Mouse (Mus musculus): ENCODE measurements around the gene Ubp1. TPM values are rescaled to one million over a fixed set of nuclear protein-coding genes. Genes with fewer than 3 reads are reported as not detected.
"Not testable (repeated sequence)": the region's sequence is repeated elsewhere in the genome, so short reads cannot be mapped to it uniquely, and the experiment has no call there.

Gene Ubp1
- 51.7 and 52.5 TPM in 2 replicates for polyA plus RNA-seq (2014; fragmentation: Nextera tagmentation; extraction: Ambion mirVana)

- no peaks in the 10 kb centered on the region for H3K9me3 ChIP-seq (ENCODE audit: control insufficient read depth, low read length)
- peaks cover 6% of the 10 kb centered on the region; the same call in 1 of the 2 replicates for H3K4me1 ChIP-seq (replicated peaks; ENCODE audit: control insufficient read depth, insufficient read depth, low read length)
- H3K36me3 ChIP-seq (ENCODE audit: control insufficient read depth, insufficient read depth, low read length), result no peaks in the 10 kb centered on the region
- peak within 1 kb of the TSS; percentile 87 for H3K9ac ChIP-seq (ENCODE audit: low read length)
- H3K4me2 ChIP-seq (ENCODE audit: low read depth, low read length, severe bottlenecking), result peak within 1 kb of the TSS; percentile 86
- peak within 1 kb of the TSS; percentile 80 for H3K27ac ChIP-seq (ENCODE audit: low read depth, low read length)
- peak within 1 kb of the TSS; percentile 99 for H3K4me3 ChIP-seq (ENCODE audit: low read depth, low read length)
- peak; percentile 98 for ATAC-seq (replicated peaks; ENCODE audit: low FRiP score)
- 1% methylated on average over 47 of the region's 86 CpGs for WGBS
- peak; percentile 97 for DNase-seq (ENCODE audit: low spot score)
- H3K27me3 ChIP-seq (ENCODE audit: control insufficient read depth, insufficient read depth, low read length), result no peaks in the 10 kb centered on the region
These were observed at the start of gene Ubp1 for GRCm38 (mm10) chr9:113930534-113931374. Gene Ubp1, plus strand, starts transcription at chr9:113930934.

DNA sequence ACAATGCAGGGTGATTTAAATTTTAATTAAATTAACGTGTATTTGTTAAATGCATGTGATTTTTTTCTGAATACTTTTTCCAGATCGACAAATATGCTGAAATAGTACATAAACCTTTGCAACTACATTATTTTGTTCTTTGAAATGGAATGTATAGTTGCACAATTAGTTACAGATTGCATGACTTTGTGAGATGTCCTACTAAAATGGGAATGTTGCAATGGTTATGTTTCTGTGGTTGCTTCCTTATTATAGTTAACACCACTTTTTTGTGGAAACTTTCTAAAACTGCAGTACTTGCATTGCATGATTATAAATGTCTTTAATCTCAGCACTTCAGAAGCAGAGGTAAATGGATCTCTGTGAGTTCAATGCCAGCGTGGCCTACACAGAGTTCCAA is 35.8 kb upstream of the Ubp1 start:
- Histone ChIP-seq H3K9ac (ENCODE audit: low read length) (no peak overlapping the region), H3K4me3 (ENCODE audit: low read depth, low read length) (no peak overlapping the region), H3K4me2 (ENCODE audit: low read depth, low read length, severe bottlenecking) (no peak overlapping the region), H3K36me3 (ENCODE audit: control insufficient read depth, insufficient read depth, low read length) (no peaks in the 10 kb centered on the region; the same call in 1 of the 2 replicates), H3K27me3 (ENCODE audit: control insufficient read depth, insufficient read depth, low read length) (no peaks in the 10 kb centered on the region), H3K4me1 (replicated peaks; ENCODE audit: control insufficient read depth, insufficient read depth, low read length) (no peaks in the 10 kb centered on the region), H3K27ac (ENCODE audit: low read depth, low read length) (no peak overlapping the region), H3K9me3 (ENCODE audit: control insufficient read depth, low read length) (no peaks in the 10 kb centered on the region)
- 93% methylated on average over 3 of the region's 3 CpGs for WGBS
- ATAC-seq (replicated peaks; ENCODE audit: low FRiP score) (no peak), DNase-seq (ENCODE audit: low spot score) (no peak)

DNA sequence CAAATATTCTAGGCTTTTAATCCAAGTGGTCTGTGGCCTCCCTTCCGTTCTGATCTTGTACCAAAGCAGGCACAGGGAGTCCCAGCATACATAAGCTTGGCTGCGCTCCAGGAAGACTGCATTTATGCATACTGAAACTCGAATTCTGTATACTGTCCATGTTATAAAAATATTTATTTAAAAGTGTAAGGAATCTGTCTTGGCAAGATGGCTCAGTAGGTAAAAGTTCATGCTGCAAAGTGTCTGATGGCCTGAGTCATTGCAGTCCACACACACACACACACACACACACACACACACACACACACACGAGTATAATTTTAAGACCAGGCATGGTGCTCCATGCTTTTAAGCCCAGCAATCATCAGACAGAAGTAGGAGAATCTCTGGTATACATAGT is 27.6 kb upstream of the Ubp1 start:
- Histone ChIP-seq H3K9me3 (ENCODE audit: control insufficient read depth, low read length) (no peaks in the 10 kb centered on the region), H3K9ac (ENCODE audit: low read length) (no peak overlapping the region), H3K4me3 (ENCODE audit: low read depth, low read length) (no peak overlapping the region), H3K27ac (ENCODE audit: low read depth, low read length) (no peak overlapping the region), H3K27me3 (ENCODE audit: control insufficient read depth, insufficient read depth, low read length) (no peaks in the 10 kb centered on the region), H3K36me3 (ENCODE audit: control insufficient read depth, insufficient read depth, low read length) (no peaks in the 10 kb centered on the region; the same call in 1 of the 2 replicates), H3K4me2 (ENCODE audit: low read depth, low read length, severe bottlenecking) (no peak overlapping the region), H3K4me1 (replicated peaks; ENCODE audit: control insufficient read depth, insufficient read depth, low read length) (no peaks in the 10 kb centered on the region)
- DNase-seq (ENCODE audit: low spot score), result no peak
- 87% methylated on average over 4 of the region's 4 CpGs for WGBS
- ATAC-seq (replicated peaks; ENCODE audit: low FRiP score), result no peak

DNA sequence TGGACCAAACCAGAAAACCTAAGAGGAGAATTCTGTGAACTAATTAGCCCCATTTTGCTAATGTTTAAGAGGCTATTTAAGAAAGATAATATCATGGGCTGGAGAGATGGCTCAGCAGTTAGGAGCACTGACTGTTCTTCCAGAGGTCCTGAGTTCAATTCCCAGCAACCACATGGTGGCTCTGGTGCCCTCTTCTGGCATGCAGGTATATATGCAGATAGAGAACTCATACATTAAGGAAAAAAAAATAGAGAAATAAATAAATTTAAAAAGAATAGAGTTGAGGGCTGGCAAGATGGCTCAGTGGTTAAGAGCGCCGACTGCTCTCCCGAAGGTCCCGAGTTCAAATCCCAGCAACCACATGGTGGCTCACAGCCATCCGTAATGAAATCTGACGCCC is 26.4 kb upstream of the Ubp1 start:
- not testable (repeated sequence) for H3K4me2 ChIP-seq (ENCODE audit: low read depth, low read length, severe bottlenecking); H3K9ac ChIP-seq (ENCODE audit: low read length); DNase-seq (ENCODE audit: low spot score); ATAC-seq (replicated peaks; ENCODE audit: low FRiP score); H3K27ac ChIP-seq (ENCODE audit: low read depth, low read length); H3K27me3 ChIP-seq (ENCODE audit: control insufficient read depth, insufficient read depth, low read length); H3K4me1 ChIP-seq (replicated peaks; ENCODE audit: control insufficient read depth, insufficient read depth, low read length); H3K36me3 ChIP-seq (ENCODE audit: control insufficient read depth, insufficient read depth, low read length); H3K4me3 ChIP-seq (ENCODE audit: low read depth, low read length); H3K9me3 ChIP-seq (ENCODE audit: control insufficient read depth, low read length)
- 96% methylated on average over 6 of the region's 6 CpGs for WGBS

DNA sequence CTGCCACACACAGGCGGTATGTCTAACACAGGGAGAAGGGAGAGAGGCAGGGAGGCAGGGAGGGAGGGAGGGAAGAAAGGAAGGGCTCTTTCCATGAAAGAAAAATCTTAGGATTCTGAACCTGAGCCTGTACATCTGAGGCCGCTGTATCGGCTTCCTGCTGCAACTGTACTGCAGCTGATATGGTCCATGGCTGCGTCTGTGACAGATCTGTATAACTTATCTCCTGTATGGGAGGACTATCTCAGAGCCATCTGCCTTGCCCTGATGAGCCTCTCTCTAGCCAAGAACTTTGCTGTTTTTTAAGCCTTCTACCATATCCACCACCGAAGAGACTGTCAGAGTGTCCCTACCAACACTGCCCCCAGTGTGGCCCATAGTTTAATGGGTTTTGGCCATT is 14.9 kb upstream of the Ubp1 start:
- no peak overlapping the region for H3K4me3 ChIP-seq (ENCODE audit: low read depth, low read length)
- no peak overlapping the region for H3K9ac ChIP-seq (ENCODE audit: low read length)
- DNase-seq (ENCODE audit: low spot score) (no peak), ATAC-seq (replicated peaks; ENCODE audit: low FRiP score) (no peak)
- H3K36me3 ChIP-seq (ENCODE audit: control insufficient read depth, insufficient read depth, low read length), result peaks cover 2% of the 10 kb centered on the region; the same call in 1 of the 2 replicates
- H3K27me3 ChIP-seq (ENCODE audit: control insufficient read depth, insufficient read depth, low read length), result no peaks in the 10 kb centered on the region
- no peaks in the 10 kb centered on the region for H3K4me1 ChIP-seq (replicated peaks; ENCODE audit: control insufficient read depth, insufficient read depth, low read length)
- no peaks in the 10 kb centered on the region for H3K9me3 ChIP-seq (ENCODE audit: control insufficient read depth, low read length)
- H3K4me2 ChIP-seq (ENCODE audit: low read depth, low read length, severe bottlenecking), result no peak overlapping the region
- H3K27ac ChIP-seq (ENCODE audit: low read depth, low read length), result no peak overlapping the region
- 95% methylated on average over 5 of the region's 5 CpGs for WGBS

DNA sequence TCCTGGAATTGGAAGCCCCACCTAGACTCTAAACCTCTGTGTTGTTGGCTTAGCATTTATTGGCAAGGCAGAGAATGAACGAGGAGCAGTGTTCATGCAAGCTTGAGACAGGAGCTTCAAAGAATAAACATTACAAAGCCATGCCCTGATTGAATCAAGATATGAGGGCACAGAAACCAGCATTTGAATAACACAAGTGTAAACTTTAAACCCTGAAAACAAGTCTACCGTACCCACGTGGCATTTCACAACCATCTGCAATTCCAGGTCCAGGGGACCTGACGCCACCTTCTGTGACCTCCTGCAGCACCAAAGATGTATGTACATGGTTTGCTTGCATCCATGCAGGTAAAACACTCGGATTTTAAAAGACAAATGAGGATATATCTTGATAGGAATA is 8.1 kb upstream of the Ubp1 start:
- Histone ChIP-seq H3K4me2 (ENCODE audit: low read depth, low read length, severe bottlenecking) (no peak overlapping the region), H3K36me3 (ENCODE audit: control insufficient read depth, insufficient read depth, low read length) (no peaks in the 10 kb centered on the region; the same call in 1 of the 2 replicates), H3K27me3 (ENCODE audit: control insufficient read depth, insufficient read depth, low read length) (no peaks in the 10 kb centered on the region), H3K9me3 (ENCODE audit: control insufficient read depth, low read length) (no peaks in the 10 kb centered on the region), H3K4me3 (ENCODE audit: low read depth, low read length) (no peak overlapping the region), H3K27ac (ENCODE audit: low read depth, low read length) (no peak overlapping the region), H3K9ac (ENCODE audit: low read length) (no peak overlapping the region), H3K4me1 (replicated peaks; ENCODE audit: control insufficient read depth, insufficient read depth, low read length) (no peaks in the 10 kb centered on the region)
- no peak for ATAC-seq (replicated peaks; ENCODE audit: low FRiP score)
- WGBS, result 95% methylated on average over 5 of the region's 5 CpGs
- no peak for DNase-seq (ENCODE audit: low spot score)

DNA sequence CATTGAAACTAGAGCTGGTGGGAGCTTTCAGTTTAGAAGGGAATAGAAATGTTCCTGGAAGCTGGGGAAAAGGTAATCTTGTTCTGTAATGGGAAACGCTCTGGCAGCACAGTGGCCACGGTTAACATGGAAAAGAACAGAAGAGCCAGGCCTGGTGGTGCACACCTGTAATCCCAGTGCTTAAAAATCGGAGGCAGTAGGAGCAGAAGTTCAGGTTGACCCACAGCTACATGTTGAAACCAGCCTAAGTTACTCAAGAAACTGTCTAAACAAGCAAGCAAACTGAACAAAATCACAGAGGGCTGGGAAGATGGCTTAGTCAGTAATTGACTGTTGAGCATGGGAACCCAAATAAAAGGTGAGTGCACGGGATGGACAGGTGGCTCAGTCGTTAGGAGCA is 5.9 kb upstream of the Ubp1 start:
- Histone ChIP-seq H3K27ac (ENCODE audit: low read depth, low read length) (no peak overlapping the region), H3K9me3 (ENCODE audit: control insufficient read depth, low read length) (no peaks in the 10 kb centered on the region), H3K27me3 (ENCODE audit: control insufficient read depth, insufficient read depth, low read length) (no peaks in the 10 kb centered on the region), H3K4me1 (replicated peaks; ENCODE audit: control insufficient read depth, insufficient read depth, low read length) (no peaks in the 10 kb centered on the region), H3K9ac (ENCODE audit: low read length) (no peak overlapping the region), H3K4me2 (ENCODE audit: low read depth, low read length, severe bottlenecking) (no peak overlapping the region), H3K36me3 (ENCODE audit: control insufficient read depth, insufficient read depth, low read length) (no peaks in the 10 kb centered on the region; the same call in 1 of the 2 replicates), H3K4me3 (ENCODE audit: low read depth, low read length) (no peak overlapping the region)
- DNase-seq (ENCODE audit: low spot score) (no peak), ATAC-seq (replicated peaks; ENCODE audit: low FRiP score) (no peak)
- WGBS, result 89% methylated on average over 5 of the region's 5 CpGs

- ATAC-seq (replicated peaks; ENCODE audit: low FRiP score), result no peak
- Histone ChIP-seq H3K4me1 (replicated peaks; ENCODE audit: control insufficient read depth, insufficient read depth, low read length) (peaks cover 6% of the 10 kb centered on the region; the same call in 1 of the 2 replicates), H3K27ac (ENCODE audit: low read depth, low read length) (no peak overlapping the region), H3K4me2 (ENCODE audit: low read depth, low read length, severe bottlenecking) (no peak overlapping the region), H3K9me3 (ENCODE audit: control insufficient read depth, low read length) (no peaks in the 10 kb centered on the region), H3K4me3 (ENCODE audit: low read depth, low read length) (no peak overlapping the region), H3K9ac (ENCODE audit: low read length) (no peak overlapping the region), H3K27me3 (ENCODE audit: control insufficient read depth, insufficient read depth, low read length) (no peaks in the 10 kb centered on the region), H3K36me3 (ENCODE audit: control insufficient read depth, insufficient read depth, low read length) (no peaks in the 10 kb centered on the region)
- WGBS, result 84% methylated on average over 4 of the region's 4 CpGs
- no peak for DNase-seq (ENCODE audit: low spot score)
These were observed 2.1 kb upstream of the Ubp1 start for GRCm38 (mm10) chr9:113928591-113928990.

DNA sequence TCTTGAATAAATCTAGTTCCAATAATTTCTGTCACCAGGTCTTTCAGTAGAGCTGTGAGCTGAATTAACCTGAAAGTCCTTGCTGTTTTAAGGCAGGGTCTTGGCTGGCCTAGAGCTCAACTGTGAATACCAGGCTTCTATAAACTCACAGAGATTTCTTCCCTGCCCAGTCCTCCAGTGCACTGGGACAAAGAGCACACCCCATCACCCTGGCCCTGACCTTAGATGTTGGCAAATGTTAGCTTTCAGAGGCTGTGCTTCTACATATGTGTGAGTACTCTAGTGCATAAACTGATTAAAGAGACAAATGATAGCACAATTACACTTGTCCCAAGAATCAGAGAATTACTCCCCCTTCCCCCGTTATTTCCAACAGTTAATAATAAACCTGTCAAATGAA is 1.1 kb upstream of the Ubp1 start:
- no peaks in the 10 kb centered on the region for H3K27me3 ChIP-seq (ENCODE audit: control insufficient read depth, insufficient read depth, low read length)
- no peaks in the 10 kb centered on the region for H3K36me3 ChIP-seq (ENCODE audit: control insufficient read depth, insufficient read depth, low read length)
- H3K4me1 ChIP-seq (replicated peaks; ENCODE audit: control insufficient read depth, insufficient read depth, low read length), result peaks cover 6% of the 10 kb centered on the region; the same call in 1 of the 2 replicates
- no peak overlapping the region for H3K9ac ChIP-seq (ENCODE audit: low read length)
- no peaks in the 10 kb centered on the region for H3K9me3 ChIP-seq (ENCODE audit: control insufficient read depth, low read length)
- WGBS, result 79% methylated on average over 1 of the region's 1 CpGs
- H3K4me2 ChIP-seq (ENCODE audit: low read depth, low read length, severe bottlenecking), result no peak overlapping the region; the same call in 1 of the 2 replicates
- no peak for ATAC-seq (replicated peaks; ENCODE audit: low FRiP score)
- no peak overlapping the region for H3K4me3 ChIP-seq (ENCODE audit: low read depth, low read length)
- no peak for DNase-seq (ENCODE audit: low spot score)
- no peak overlapping the region for H3K27ac ChIP-seq (ENCODE audit: low read depth, low read length)
